8 mouse cellular contexts compared by ENCODE assay signal in genomic region chr13:97137466-97138400, GRCm38 (mm10). TPM values are rescaled to one million over a fixed set of nuclear protein-coding genes. Genes with fewer than 3 reads are reported as not detected.
DNase-seq lines count a peak whose midpoint lies in the region; ATAC-seq and TF ChIP-seq lines count a peak whose summit lies in the region.

Gene Gfm2 (plus strand): TSS chr13:97137937.
Gene Nsa2 (minus strand): TSS chr13:97137937.

- H3K4me2 ChIP-seq in embryonic facial prominence, embryonic 15.5 days (replicated peaks) = peak within 1 kb of the TSS; percentile 57
- H3K4me2 ChIP-seq in limb, embryonic 14.5 days (replicated peaks; ENCODE audit: low read depth, low read length, severe bottlenecking) = peak within 1 kb of the TSS; percentile 57
- H3K4me2 ChIP-seq in midbrain, postnatal 0 days (ENCODE audit: low read depth, low read length, poor library complexity, severe bottlenecking) = peak within 1 kb of the TSS; percentile 51

- peak within 1 kb of the TSS; percentile 83 for H3K4me3 ChIP-seq in bone marrow, adult 2 months (replicated peaks; ENCODE audit: control insufficient read depth, low read depth, low read length)
- peak within 1 kb of the TSS; percentile 63 for H3K4me3 ChIP-seq in embryonic facial prominence, embryonic 15.5 days (replicated peaks)
- peak within 1 kb of the TSS; percentile 74 for H3K4me3 ChIP-seq in limb, embryonic 14.5 days (replicated peaks; ENCODE audit: low read length)
- peak within 1 kb of the TSS; percentile 61 for H3K4me3 ChIP-seq in midbrain, postnatal 0 days (ENCODE audit: low read depth, low read length)

- WGBS in bone marrow, adult 2 months = under 1% methylated on average over 57 of the region's 57 CpGs
- WGBS in embryonic facial prominence, embryonic 15.5 days = under 1% methylated on average over 57 of the region's 57 CpGs
- WGBS in limb, embryonic 14.5 days = under 1% methylated on average over 57 of the region's 57 CpGs
- under 1% methylated on average over 57 of the region's 57 CpGs for WGBS in midbrain, postnatal 0 days

- peak; percentile 17; the same call in 1 of the 2 replicates for TF ChIP-seq POLR2A in bone marrow, adult 2 months (IDR thresholded peaks at IDR 0.05; ENCODE audit: borderline replicate concordance, control insufficient read depth, low read depth, low read length)
- no peak for TF ChIP-seq POLR2A in limb, embryonic 14.5 days (IDR thresholded peaks at IDR 0.05; ENCODE audit: borderline replicate concordance, extremely low read depth, insufficient read depth, insufficient read length)

- no peaks in the 10 kb centered on the region for H3K9me3 ChIP-seq in embryonic facial prominence, embryonic 15.5 days (replicated peaks)
- H3K9me3 ChIP-seq in limb, embryonic 14.5 days (ENCODE audit: control insufficient read depth, low read length) = no peaks in the 10 kb centered on the region
- H3K9me3 ChIP-seq in midbrain, postnatal 0 days (ENCODE audit: low read length) = no peaks in the 10 kb centered on the region

- H3K27ac ChIP-seq in bone marrow, adult 2 months (ENCODE audit: control insufficient read depth, insufficient read depth, low read depth, low read length, poor library complexity) = peak within 1 kb of the TSS; percentile 89
- H3K27ac ChIP-seq in embryonic facial prominence, embryonic 15.5 days (replicated peaks) = peak within 1 kb of the TSS; percentile 75
- H3K27ac ChIP-seq in limb, embryonic 14.5 days (replicated peaks; ENCODE audit: low read depth, low read length) = peak within 1 kb of the TSS; percentile 62; the same call in 1 of the 2 replicates
- H3K27ac ChIP-seq in midbrain, postnatal 0 days (ENCODE audit: low read depth, low read length) = peak within 1 kb of the TSS; percentile 79

- no peaks in the 10 kb centered on the region for H3K27me3 ChIP-seq in embryonic facial prominence, embryonic 15.5 days
- no peaks in the 10 kb centered on the region for H3K27me3 ChIP-seq in limb, embryonic 14.5 days (ENCODE audit: control insufficient read depth, insufficient read depth, low read length)
- H3K27me3 ChIP-seq in midbrain, postnatal 0 days (ENCODE audit: insufficient read depth, low read length) = no peaks in the 10 kb centered on the region

- peak within 1 kb of the TSS; percentile 57 for H3K9ac ChIP-seq in embryonic facial prominence, embryonic 15.5 days
- peak within 1 kb of the TSS; percentile 75 for H3K9ac ChIP-seq in limb, embryonic 14.5 days (ENCODE audit: low read depth, low read length, severe bottlenecking)
- peak within 1 kb of the TSS; percentile 64 for H3K9ac ChIP-seq in midbrain, postnatal 0 days (replicated peaks; ENCODE audit: low read length, poor library complexity, severe bottlenecking)

- TF ChIP-seq CTCF in bone marrow, adult 2 months (IDR thresholded peaks at IDR 0.05; ENCODE audit: control insufficient read depth, insufficient read depth, low read length) = no peak
- no peak for TF ChIP-seq CTCF in midbrain, postnatal 0 days (IDR thresholded peaks at IDR 0.05)

- peak; percentile 93 for ATAC-seq in embryonic facial prominence, embryonic 15.5 days (ENCODE audit: insufficient number of reproducible peaks, low FRiP score, low TSS enrichment, low read depth)
- peak; percentile 96 for ATAC-seq in limb, embryonic 14.5 days (ENCODE audit: low FRiP score, low read depth)
- ATAC-seq in midbrain, postnatal 0 days (ENCODE audit: low FRiP score) = peak; percentile 99

- no peaks in the 10 kb centered on the region for H3K4me1 ChIP-seq in bone marrow, adult 2 months (ENCODE audit: control insufficient read depth, insufficient read depth, low read length)
- H3K4me1 ChIP-seq in embryonic facial prominence, embryonic 15.5 days = no peaks in the 10 kb centered on the region
- peaks cover 6% of the 10 kb centered on the region for H3K4me1 ChIP-seq in limb, embryonic 14.5 days (ENCODE audit: control insufficient read depth, insufficient read depth, low read length)
- H3K4me1 ChIP-seq in midbrain, postnatal 0 days (ENCODE audit: insufficient read depth, low read length) = no peaks in the 10 kb centered on the region

- peaks cover 16% of the 10 kb centered on the region for H3K36me3 ChIP-seq in embryonic facial prominence, embryonic 15.5 days
- peaks cover 30% of the 10 kb centered on the region for H3K36me3 ChIP-seq in limb, embryonic 14.5 days (ENCODE audit: control insufficient read depth, insufficient read depth, low read length)
- peaks cover 7% of the 10 kb centered on the region; the same call in 1 of the 2 replicates for H3K36me3 ChIP-seq in midbrain, postnatal 0 days (ENCODE audit: insufficient read depth, low read length)

- peak; percentile 98 for DNase-seq in 416B (ENCODE audit: low read depth)
- DNase-seq in heart, adult 8-10 months (ENCODE audit: low spot score) = peak; percentile 93
- DNase-seq in kidney, adult 9 months = peak; percentile 93
- peak; percentile 95 for DNase-seq in limb, embryonic 14.5 days (ENCODE audit: low spot score)
- DNase-seq in midbrain, postnatal 0 days (ENCODE audit: low spot score) = peak; percentile 98
- peak; percentile 77 to 83 for DNase-seq in spleen, postnatal 14 days (ENCODE audit: low spot score in 2 of 2)

RNA-seq across cellular contexts. Expression of gene Gfm2, which starts in this region (rescaled TPM):
- 9.1 and 15.5 TPM in 2 replicates for polyA plus RNA-seq in bone marrow, adult 2 months (2011; ENCODE audit: insufficient read depth, insufficient read length, low replicate concordance, missing spikeins)
- 25.3 and 26.2 TPM in 2 replicates for polyA plus RNA-seq in embryonic facial prominence, embryonic 15.5 days (2015; fragmentation: Nextera tagmentation; extraction: Ambion mirVana)
- total RNA-seq in heart, adult 8-10 months (2022) = 10 to 100 TPM; 51.6 to 61.2 (median 56.9) TPM
- polyA plus RNA-seq in limb, embryonic 14.5 days (2012; rRNA removed) = 26.9 and 29.6 TPM in 2 replicates
- polyA plus RNA-seq in limb, embryonic 14.5 days (2014; fragmentation: Nextera tagmentation; extraction: Ambion mirVana) = 28.2 and 29.1 TPM in 2 replicates
- total RNA-seq in midbrain, postnatal 0 days (2014; rRNA removed) = 23.1 and 31.4 TPM in 2 replicates
- polyA plus RNA-seq in midbrain, postnatal 0 days (2015; fragmentation: Nextera tagmentation; extraction: Ambion mirVana) = 21.5 and 24.1 TPM in 2 replicates

RNA-seq across cellular contexts. Expression of gene Nsa2, which starts in this region (rescaled TPM):
- polyA plus RNA-seq in bone marrow, adult 2 months (2011; ENCODE audit: insufficient read depth, insufficient read length, low replicate concordance, missing spikeins) = 76.1 and 142 TPM in 2 replicates
- polyA plus RNA-seq in embryonic facial prominence, embryonic 15.5 days (2015; fragmentation: Nextera tagmentation; extraction: Ambion mirVana) = 55.5 and 63.0 TPM in 2 replicates
- total RNA-seq in heart, adult 8-10 months (2022) = 10 to 100 TPM; 32.0 to 45.4 (median 41.9) TPM
- polyA plus RNA-seq in limb, embryonic 14.5 days (2012; rRNA removed) = 66.8 and 121 TPM in 2 replicates
- polyA plus RNA-seq in limb, embryonic 14.5 days (2014; fragmentation: Nextera tagmentation; extraction: Ambion mirVana) = 88.3 and 88.4 TPM in 2 replicates
- total RNA-seq in midbrain, postnatal 0 days (2014; rRNA removed) = 24.1 and 32.0 TPM in 2 replicates
- 35.6 and 40.2 TPM in 2 replicates for polyA plus RNA-seq in midbrain, postnatal 0 days (2015; fragmentation: Nextera tagmentation; extraction: Ambion mirVana)

Comparison
In these comparisons a context has a peak if more than half of its experiments do, and no peak if none do; other contexts are left out.
1. Peak in every context shown above with its lines: DNase-seq, ATAC-seq, H3K4me3 ChIP-seq and H3K27ac ChIP-seq.